In the genomic region with DNA sequence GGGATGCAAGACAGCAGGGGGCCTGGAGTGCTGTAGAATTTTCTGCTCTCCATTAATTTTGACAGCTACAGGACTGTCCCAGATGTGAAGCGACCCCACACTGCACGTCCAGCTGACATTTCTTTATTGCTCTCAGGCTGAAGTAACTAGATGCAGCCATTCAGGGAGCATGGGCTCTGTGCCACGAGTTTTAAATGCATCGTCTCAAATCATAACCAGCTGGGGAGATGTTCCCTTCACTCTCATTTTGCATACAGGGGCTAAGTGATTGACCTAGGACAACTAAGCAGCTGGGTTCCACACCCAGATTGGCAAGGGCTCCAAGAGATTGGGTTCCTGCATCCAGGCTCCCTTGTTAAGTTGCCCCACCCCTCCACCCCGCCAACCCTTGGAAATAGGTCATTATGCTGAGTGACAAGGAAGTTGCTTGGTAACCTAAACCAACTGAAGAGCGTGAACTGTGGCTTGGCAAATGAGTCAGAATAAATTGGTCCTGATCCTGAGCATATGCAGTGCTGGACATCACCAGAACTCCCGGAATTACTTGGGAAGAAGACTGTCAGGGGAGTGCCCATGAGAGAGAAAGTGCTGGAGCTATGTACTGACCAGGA, we compare ENCODE assay signal across 10 mouse cellular contexts.
DNase-seq lines count a peak whose midpoint lies in the region; ATAC-seq and TF ChIP-seq lines count a peak whose summit lies in the region.
"Had no signal": no experiment of that assay in that cellular context is flagged by ENCODE, and none has a peak within 500 bp of the region (broad histone marks: within the 10 kb centered on the region; RNA-seq: fewer than 3 reads in every experiment).

No protein-coding gene starts in this region.

- no peak overlapping the region for H3K4me3 ChIP-seq in midbrain, postnatal 0 days (ENCODE audit: low read depth, low read length)
- H3K4me3 ChIP-seq in midbrain, embryonic 13.5 days (replicated peaks): no peak overlapping the region
- no peak overlapping the region for H3K4me3 ChIP-seq in intestine, embryonic 16.5 days (ENCODE audit: low read length)
- no peak overlapping the region for H3K4me3 ChIP-seq in stomach, embryonic 14.5 days (ENCODE audit: low read depth, low read length)
- H3K4me3 ChIP-seq: midbrain, embryonic 12.5 days had no signal

- no peak overlapping the region for H3K9ac ChIP-seq in midbrain, postnatal 0 days (replicated peaks; ENCODE audit: low read length, poor library complexity, severe bottlenecking)
- H3K9ac ChIP-seq in midbrain, embryonic 13.5 days (replicated peaks): no peak overlapping the region
- H3K9ac ChIP-seq in intestine, embryonic 16.5 days (ENCODE audit: low read depth, low read length): no peak overlapping the region
- no peak overlapping the region for H3K9ac ChIP-seq in stomach, embryonic 14.5 days (replicated peaks; ENCODE audit: low read depth, low read length)
- H3K9ac ChIP-seq: midbrain, embryonic 12.5 days had no signal

- no peaks in the 10 kb centered on the region for H3K4me1 ChIP-seq in midbrain, postnatal 0 days (ENCODE audit: insufficient read depth, low read length)
- peaks cover 14% of the 10 kb centered on the region for H3K4me1 ChIP-seq in midbrain, embryonic 13.5 days (replicated peaks)
- H3K4me1 ChIP-seq in intestine, embryonic 16.5 days (ENCODE audit: control insufficient read depth, insufficient read depth, low read length): peaks cover 4% of the 10 kb centered on the region
- peaks cover 3% of the 10 kb centered on the region; the same call in 1 of the 2 replicates for H3K4me1 ChIP-seq in stomach, embryonic 14.5 days (ENCODE audit: control insufficient read depth, insufficient read depth, low read length)

- H3K9me3 ChIP-seq in midbrain, postnatal 0 days (ENCODE audit: low read length): no peaks in the 10 kb centered on the region
- no peaks in the 10 kb centered on the region for H3K9me3 ChIP-seq in midbrain, embryonic 13.5 days
- no peaks in the 10 kb centered on the region for H3K9me3 ChIP-seq in intestine, embryonic 16.5 days (ENCODE audit: control insufficient read depth, low read length)
- no peaks in the 10 kb centered on the region for H3K9me3 ChIP-seq in stomach, embryonic 14.5 days (ENCODE audit: control insufficient read depth, low read depth, low read length)
- H3K9me3 ChIP-seq: midbrain, embryonic 12.5 days had no signal

- no peaks in the 10 kb centered on the region for H3K36me3 ChIP-seq in midbrain, postnatal 0 days (ENCODE audit: insufficient read depth, low read length)
- no peaks in the 10 kb centered on the region for H3K36me3 ChIP-seq in midbrain, embryonic 13.5 days
- H3K36me3 ChIP-seq in intestine, embryonic 16.5 days (ENCODE audit: control insufficient read depth, insufficient read depth, low read length): no peaks in the 10 kb centered on the region
- H3K36me3 ChIP-seq in stomach, embryonic 14.5 days (ENCODE audit: control insufficient read depth, insufficient read depth, low read length): no peaks in the 10 kb centered on the region
- H3K36me3 ChIP-seq: midbrain, embryonic 12.5 days had no signal

- no peaks in the 10 kb centered on the region for H3K27me3 ChIP-seq in midbrain, postnatal 0 days (ENCODE audit: insufficient read depth, low read length)
- H3K27me3 ChIP-seq in midbrain, embryonic 13.5 days: 0 out of 2 replicates have a peak, but pooled peaks cover 4% of the 10 kb centered on the region
- H3K27me3 ChIP-seq in intestine, embryonic 16.5 days (replicated peaks; ENCODE audit: control insufficient read depth, insufficient read depth, low read length): no peaks in the 10 kb centered on the region
- no peaks in the 10 kb centered on the region for H3K27me3 ChIP-seq in stomach, embryonic 14.5 days (ENCODE audit: control insufficient read depth, insufficient read depth, low read length)
- H3K27me3 ChIP-seq: midbrain, embryonic 12.5 days had no signal

- no peak overlapping the region for H3K4me2 ChIP-seq in midbrain, postnatal 0 days (ENCODE audit: low read depth, low read length, poor library complexity, severe bottlenecking)
- no peak overlapping the region for H3K4me2 ChIP-seq in midbrain, embryonic 13.5 days (replicated peaks)
- H3K4me2 ChIP-seq in intestine, embryonic 16.5 days (ENCODE audit: low read depth, low read length): no peak overlapping the region
- H3K4me2 ChIP-seq in stomach, embryonic 14.5 days (replicated peaks; ENCODE audit: low read depth, low read length): no peak overlapping the region
- H3K4me2 ChIP-seq: midbrain, embryonic 12.5 days had no signal

- 50% methylated on average over 7 of the region's 7 CpGs for WGBS in midbrain, postnatal 0 days
- WGBS in midbrain, embryonic 13.5 days: 58% methylated on average over 7 of the region's 7 CpGs
- 57% methylated on average over 7 of the region's 7 CpGs for WGBS in intestine, embryonic 16.5 days
- WGBS in stomach, embryonic 14.5 days: 44% methylated on average over 7 of the region's 7 CpGs

- no peak overlapping the region for H3K27ac ChIP-seq in midbrain, postnatal 0 days (ENCODE audit: low read depth, low read length)
- no peak overlapping the region for H3K27ac ChIP-seq in midbrain, embryonic 13.5 days
- no peak overlapping the region for H3K27ac ChIP-seq in intestine, embryonic 16.5 days (ENCODE audit: low read length)
- no peak overlapping the region for H3K27ac ChIP-seq in stomach, embryonic 14.5 days (ENCODE audit: low read length)
- H3K27ac ChIP-seq: midbrain, embryonic 12.5 days had no signal

- TF ChIP-seq CTCF in midbrain, postnatal 0 days (IDR thresholded peaks at IDR 0.05): no peak

- peak; percentile 86 for DNase-seq in heart, adult 11 months
- DNase-seq in heart, postnatal 10 days: no peak
- peak; percentile 19 for DNase-seq in midbrain, postnatal 0 days (ENCODE audit: low spot score)
- no peak for DNase-seq in cerebellum, adult 11-12 months
- DNase-seq in adrenal gland, postnatal 4 days (ENCODE audit: low spot score in 2 of 2): no peak
- DNase-seq: thymus, postnatal 4 days had no signal

- intact Hi-C loops in heart, postnatal 10 days (cut with DNase I): no loop called here

- ATAC-seq in midbrain, postnatal 0 days (ENCODE audit: low FRiP score): no peak
- no peak for ATAC-seq in midbrain, embryonic 13.5 days
- peak; percentile 58 for ATAC-seq in intestine, embryonic 16.5 days
- ATAC-seq in stomach, embryonic 14.5 days (ENCODE audit: insufficient number of reproducible peaks, insufficient read depth, low FRiP score, low read depth): peak; percentile 56; the same call in 1 of the 2 replicates

Comparison
In these comparisons a context has a peak if more than half of its experiments do, and no peak if none do; other contexts are left out.
1. DNase-seq: peak in heart, adult 11 months (single experiment) and midbrain, postnatal 0 days (single experiment); none in heart, postnatal 10 days (0 of 2), cerebellum, adult 11-12 months (single experiment) and adrenal gland, postnatal 4 days (0 of 2).
2. ATAC-seq: peak in intestine, embryonic 16.5 days (single experiment) and stomach, embryonic 14.5 days (single experiment); none in midbrain, postnatal 0 days (single experiment) and midbrain, embryonic 13.5 days (single experiment).